Mouse (Mus musculus) fat pad, adult 2 months (tissue): ENCODE measurements around the gene Palld.

Experiments
- DNase-seq: peaks from one replicate; pipeline ENCODE4 v3.0.0-alpha.2; 2011; ENCODE audit warnings: low read depth, low spot score; ENCODE audit errors: extremely low read depth

Palld gene

GRCm38 (mm10) chr8:61692866-61693265 lies 209.6 kb downstream of the Palld start:
- no peak for DNase-seq

GRCm38 (mm10) chr8:61692129-61692528 lies 210.4 kb downstream of the Palld start:
- DNase-seq: no peak

- DNase-seq: no peak
Observed at GRCm38 (mm10) chr8:61691391-61691790, 211.1 kb downstream of the Palld start.

- DNase-seq: no peak
Observed at GRCm38 (mm10) chr8:61687071-61687470, 215.4 kb downstream of the Palld start.

GRCm38 (mm10) chr8:61686340-61686739 lies 216.2 kb downstream of the Palld start:
- DNase-seq: no peak

- DNase-seq: no peak
Observed at GRCm38 (mm10) chr8:61685280-61685679, 217.2 kb downstream of the Palld start.

GRCm38 (mm10) chr8:61684280-61684939 lies 218.1 kb downstream of the Palld start:
- DNase-seq: no peak

- DNase-seq: no peak
Observed at GRCm38 (mm10) chr8:61682902-61683301, 219.6 kb downstream of the Palld start.

GRCm38 (mm10) chr8:61681217-61681616 lies 221.3 kb downstream of the Palld start:
- DNase-seq: no peak

- DNase-seq: no peak
Observed at GRCm38 (mm10) chr8:61677227-61677626, 225.3 kb downstream of the Palld start.

- DNase-seq: no peak
Observed at GRCm38 (mm10) chr8:61671151-61671550, 231.3 kb downstream of the Palld start.

- DNase-seq: no peak
Observed at GRCm38 (mm10) chr8:61670376-61670775, 232.1 kb downstream of the Palld start.

- no peak for DNase-seq
Observed at GRCm38 (mm10) chr8:61666919-61667318, 235.6 kb downstream of the Palld start.

- DNase-seq: no peak
Observed at GRCm38 (mm10) chr8:61665021-61665420, 237.5 kb downstream of the Palld start.

- no peak for DNase-seq
Observed at GRCm38 (mm10) chr8:61664162-61664561, 238.3 kb downstream of the Palld start.

- no peak for DNase-seq
Observed at GRCm38 (mm10) chr8:61662829-61663228, 239.7 kb downstream of the Palld start.

GRCm38 (mm10) chr8:61661611-61662010 lies 240.9 kb downstream of the Palld start:
- no peak for DNase-seq

- peak; percentile 74 for DNase-seq
Observed at GRCm38 (mm10) chr8:61660961-61661360, 241.5 kb downstream of the Palld start.

- no peak for DNase-seq
Observed at GRCm38 (mm10) chr8:61651955-61652354, 250.5 kb downstream of the Palld start.

GRCm38 (mm10) chr8:61646195-61646835 lies 256.2 kb downstream of the Palld start:
- DNase-seq: no peak

- no peak for DNase-seq
Observed at GRCm38 (mm10) chr8:61645642-61646041, 256.8 kb downstream of the Palld start.

GRCm38 (mm10) chr8:61643215-61643614 lies 259.3 kb downstream of the Palld start:
- DNase-seq: no peak
